Mouse (Mus musculus) layer of hippocampus, adult 2 months (tissue): ENCODE data around the gene Ascc1. TPM values are rescaled to one million over a fixed set of nuclear protein-coding genes. Genes with fewer than 3 reads are reported as not detected.
A peak's percentile ranks its signal among the peaks of the same experiment; 100 is the strongest.

Experiments
- DNase-seq, 2 experiments: peaks; one replicate each; pipeline ENCODE4 v3.0.0; 2022; ENCODE audit warnings: low spot score in 2 of 2
- H3K27ac ChIP-seq: fragments of 200-600 bp; 2 replicates; pipeline ENCODE4 v1.8.1; 2022
- H3K4me3 ChIP-seq: fragments of 200-600 bp; 2 replicates; pipeline ENCODE4 v1.8.1; 2022; ENCODE audit warnings: mild to moderate bottlenecking
- CTCF ChIP-seq: fragments of 200-600 bp; conservative IDR thresholded peaks from 2 replicates; pipeline ENCODE4 v1.8.1; 2022; ENCODE audit warnings: antibody characterized with exemption, mild to moderate bottlenecking, moderate library complexity
- total RNA-seq, 2 experiments: library from RNA; stranded (reverse); gene quantifications; 2 replicates each; pipeline ENCODE4 v1.2.3; 2021

Gene Ascc1
- total RNA-seq, 2 experiments from 2014 or later: 15.3 to 17.2 TPM

GRCm38 (mm10) chr10:60077736-60078560 lies 75.3 kb downstream of the Ascc1 start:
- Histone ChIP-seq H3K27ac (0 out of 2 replicates have a peak overlapping the region, but pooled peaks have one; percentile 18), H3K4me3 (no peak overlapping the region)
- DNase-seq: no peak
- no peak for TF ChIP-seq CTCF

DNA sequence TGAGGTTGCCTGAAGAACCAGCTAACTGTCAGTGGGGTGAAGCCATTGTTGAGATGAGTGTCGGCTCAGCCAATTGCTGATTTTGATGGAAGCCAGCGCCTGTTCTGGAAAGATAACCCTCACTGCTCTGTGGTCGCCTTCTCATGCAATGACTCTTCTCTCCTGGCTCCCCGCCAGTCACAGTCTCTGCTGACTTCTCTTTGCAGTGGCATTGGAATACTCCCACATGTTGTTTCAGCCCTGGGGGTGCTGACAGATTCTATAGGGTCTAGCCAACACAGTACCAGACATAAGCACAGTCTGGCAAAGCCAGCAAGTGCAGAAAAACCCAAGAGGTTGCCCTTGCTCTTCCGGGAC lies 75.9 kb downstream of the Ascc1 start:
- 0 out of 2 replicates have a peak overlapping the region, but pooled peaks have one; percentile 18 for H3K27ac ChIP-seq
- TF ChIP-seq CTCF: no peak
- no peak overlapping the region for H3K4me3 ChIP-seq
- peak in 1 of 2 experiments; percentile 23 for DNase-seq

DNA sequence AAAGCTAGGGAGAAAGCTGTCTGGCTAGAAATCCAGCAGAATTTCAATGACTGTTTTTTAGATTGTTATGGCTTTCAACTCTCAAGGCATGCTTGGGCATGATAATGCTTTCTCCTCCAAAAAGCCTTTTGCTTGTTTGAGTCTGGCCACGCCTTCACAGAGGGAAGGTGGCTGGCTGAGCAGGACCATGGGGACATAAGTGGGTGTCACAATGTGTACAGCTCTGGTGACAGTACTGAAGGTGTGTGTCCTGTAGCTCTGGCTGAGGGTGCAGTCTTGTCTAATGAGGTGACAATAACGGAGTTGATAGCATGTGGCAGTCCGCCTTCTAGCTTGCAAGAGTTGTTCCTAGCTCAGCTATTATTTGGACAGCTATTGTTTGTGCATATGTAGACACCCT lies 77.6 kb downstream of the Ascc1 start:
- no peak overlapping the region for H3K4me3 ChIP-seq
- peak overlapping the region; percentile 80 for H3K27ac ChIP-seq
- no peak for DNase-seq
- TF ChIP-seq CTCF: no peak

GRCm38 (mm10) chr10:60080601-60080981 lies 78.0 kb downstream of the Ascc1 start:
- Histone ChIP-seq H3K27ac (peak overlapping the region; percentile 80), H3K4me3 (no peak overlapping the region)
- no peak for TF ChIP-seq CTCF
- no peak for DNase-seq

- no peak for TF ChIP-seq CTCF
- Histone ChIP-seq H3K4me3 (no peak overlapping the region), H3K27ac (peak overlapping the region; percentile 80)
- no peak for DNase-seq
Observed at GRCm38 (mm10) chr10:60080982-60081825, 78.6 kb downstream of the Ascc1 start.

GRCm38 (mm10) chr10:60081905-60082304 lies 79.3 kb downstream of the Ascc1 start:
- no peak overlapping the region for H3K4me3 ChIP-seq
- TF ChIP-seq CTCF: no peak
- DNase-seq: no peak
- H3K27ac ChIP-seq: peak overlapping the region; percentile 56

- DNase-seq: peak in 1 of 2 experiments; percentile 23
- H3K4me3 ChIP-seq: no peak overlapping the region
- TF ChIP-seq CTCF: no peak
- H3K27ac ChIP-seq: peak overlapping the region; percentile 56; the same call in 1 of the 2 replicates
Observed at GRCm38 (mm10) chr10:60084065-60084464, 81.5 kb downstream of the Ascc1 start.

- H3K27ac ChIP-seq: no peak overlapping the region
- no peak for DNase-seq
Observed at GRCm38 (mm10) chr10:60092311-60092710, 89.7 kb downstream of the Ascc1 start.

GRCm38 (mm10) chr10:60093751-60094150 lies 91.1 kb downstream of the Ascc1 start:
- TF ChIP-seq CTCF: no peak
- DNase-seq: no peak
- Histone ChIP-seq H3K4me3 (no peak overlapping the region), H3K27ac (no peak overlapping the region)

More at GRCm38 (mm10) chr10:60092311-60092710, 89.7 kb downstream of the Ascc1 start:
- no peak for TF ChIP-seq CTCF
- H3K4me3 ChIP-seq: no peak overlapping the region

DNA sequence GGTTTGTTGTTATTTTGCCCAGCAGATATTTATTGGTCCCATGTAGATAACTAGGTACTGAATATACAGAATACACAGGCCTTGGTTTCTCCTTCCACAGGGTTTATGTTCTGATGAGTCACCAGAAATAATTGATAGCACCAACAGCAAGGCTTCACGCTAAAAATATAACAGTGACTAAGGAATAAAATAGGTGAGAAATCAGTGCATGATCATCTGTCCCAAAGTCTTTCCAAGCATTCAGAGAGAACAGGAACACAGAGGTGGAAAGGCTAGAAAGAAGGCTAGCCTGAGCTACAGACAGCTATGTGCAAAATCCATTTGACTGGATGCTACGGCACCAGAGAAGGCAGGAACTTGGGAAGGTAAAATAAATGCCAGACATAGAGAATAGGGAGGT lies 93.0 kb downstream of the Ascc1 start:
- H3K4me3 ChIP-seq: no peak overlapping the region
- no peak overlapping the region for H3K27ac ChIP-seq
- no peak for TF ChIP-seq CTCF
- DNase-seq: no peak

DNA sequence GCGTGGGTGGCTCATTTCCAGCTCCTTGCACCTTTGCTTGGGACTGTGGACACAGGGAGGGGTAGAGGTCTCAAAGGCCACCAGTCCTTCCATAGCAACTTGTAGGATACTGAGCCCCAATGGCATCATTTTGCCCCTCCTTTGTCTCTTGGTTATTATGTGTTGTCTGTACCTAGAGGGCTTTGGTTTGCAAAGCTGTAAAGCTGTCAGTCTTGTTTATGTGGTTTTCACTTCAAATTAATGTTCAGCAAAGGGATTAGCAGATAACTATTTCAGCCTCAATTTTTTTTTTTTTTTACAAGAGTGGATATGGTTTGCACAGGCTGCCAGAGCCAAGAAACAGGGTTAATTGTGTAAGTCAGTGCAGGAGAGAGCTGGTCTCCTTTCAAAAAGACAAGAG lies 93.7 kb downstream of the Ascc1 start:
- Histone ChIP-seq H3K4me3 (no peak overlapping the region), H3K27ac (no peak overlapping the region)
- DNase-seq: no peak
- no peak for TF ChIP-seq CTCF

DNA sequence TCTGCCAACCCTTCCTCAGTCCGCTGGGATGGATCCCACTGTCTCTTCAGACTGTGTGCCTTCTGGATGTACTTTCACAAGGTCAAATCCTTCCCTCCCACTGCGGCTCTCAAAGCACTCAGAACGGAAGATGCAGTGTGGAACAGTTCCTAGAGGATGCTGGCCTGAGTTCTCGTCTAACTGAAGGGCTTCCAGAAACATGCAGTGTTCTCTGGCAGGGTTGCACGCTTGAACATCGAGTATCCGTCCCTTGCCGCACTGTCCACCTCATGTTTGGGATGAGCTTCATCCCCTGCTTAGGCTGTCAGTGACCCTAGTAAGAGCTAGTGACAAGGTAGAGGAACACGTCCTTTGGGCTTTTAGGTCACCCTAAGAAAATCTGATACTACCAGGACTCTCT lies 94.5 kb downstream of the Ascc1 start:
- no peak for DNase-seq
- Histone ChIP-seq H3K27ac (peak overlapping the region; percentile 46; the same call in 1 of the 2 replicates), H3K4me3 (no peak overlapping the region)
- TF ChIP-seq CTCF: no peak

DNA sequence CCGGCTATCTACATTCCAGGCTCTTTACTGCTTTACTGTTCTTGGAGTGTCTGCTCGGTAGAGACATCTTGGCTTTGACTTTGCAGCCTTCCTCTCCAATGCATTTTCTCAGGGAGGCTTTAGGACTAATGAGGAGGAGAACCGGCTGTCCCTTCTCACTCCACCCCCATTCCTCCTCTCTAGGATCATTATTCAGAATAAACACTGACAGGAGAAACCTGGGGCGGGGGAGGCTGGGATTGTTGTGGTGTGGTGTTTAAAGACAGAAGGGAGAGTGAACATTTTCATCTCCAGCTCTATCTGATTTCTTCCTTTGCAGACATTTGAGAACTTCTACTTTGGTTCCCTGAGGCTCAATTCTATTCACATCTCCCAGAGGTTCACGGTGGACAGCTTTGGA lies 95.2 kb downstream of the Ascc1 start:
- peak in 1 of 2 experiments; percentile 34 for DNase-seq
- Histone ChIP-seq H3K27ac (peak overlapping the region; percentile 46; the same call in 1 of the 2 replicates), H3K4me3 (no peak overlapping the region)
- no peak for TF ChIP-seq CTCF
